Mouse (Mus musculus): ENCODE measurements around the gene Ap1ar. TPM values are rescaled to one million over a fixed set of nuclear protein-coding genes. Genes with fewer than 3 reads are reported as not detected.

Ap1ar gene
- polyA plus RNA-seq, 1 experiment from 2014 or later = 32.0 TPM

- Histone ChIP-seq H3K9ac (ENCODE audit: low read depth, low read length) (no peak overlapping the region), H3K4me2 (no peak overlapping the region), H3K4me3 (ENCODE audit: low read depth, low read length) (no peak overlapping the region), H3K4me1 (ENCODE audit: control insufficient read depth, insufficient read depth, low read length) (no peaks in the 10 kb centered on the region), H3K9me3 (replicated peaks; ENCODE audit: control insufficient read depth, low read length) (no peaks in the 10 kb centered on the region), H3K27me3 (ENCODE audit: control insufficient read depth, insufficient read depth, low read length) (no peaks in the 10 kb centered on the region), H3K27ac (ENCODE audit: low read depth, low read length) (no peak overlapping the region), H3K36me3 (ENCODE audit: control insufficient read depth, insufficient read depth, low read length) (no peaks in the 10 kb centered on the region)
- WGBS (ENCODE audit: insufficient replicate concordance) = 77% methylated on average over 11 of the region's 11 CpGs
- ATAC-seq (replicated peaks; ENCODE audit: insufficient number of reproducible peaks, low FRiP score, low TSS enrichment) = no peak
Observed at GRCm38 (mm10) chr3:127818694-127819663, 18.3 kb downstream of the Ap1ar start.

GRCm38 (mm10) chr3:127817120-127817683 is 20.1 kb downstream of the Ap1ar start:
- Histone ChIP-seq H3K4me2 (no peak overlapping the region), H3K4me3 (ENCODE audit: low read depth, low read length) (no peak overlapping the region), H3K27ac (ENCODE audit: low read depth, low read length) (no peak overlapping the region), H3K4me1 (ENCODE audit: control insufficient read depth, insufficient read depth, low read length) (no peaks in the 10 kb centered on the region), H3K36me3 (ENCODE audit: control insufficient read depth, insufficient read depth, low read length) (peaks cover 4% of the 10 kb centered on the region; the same call in 1 of the 2 replicates), H3K9me3 (replicated peaks; ENCODE audit: control insufficient read depth, low read length) (no peaks in the 10 kb centered on the region), H3K27me3 (ENCODE audit: control insufficient read depth, insufficient read depth, low read length) (no peaks in the 10 kb centered on the region), H3K9ac (ENCODE audit: low read depth, low read length) (no peak overlapping the region)
- no peak for ATAC-seq (replicated peaks; ENCODE audit: insufficient number of reproducible peaks, low FRiP score, low TSS enrichment)
- 60% methylated on average over 7 of the region's 7 CpGs for WGBS (ENCODE audit: insufficient replicate concordance)

GRCm38 (mm10) chr3:127809103-127809502 is 28.2 kb downstream of the Ap1ar start:
- 89% methylated on average over 7 of the region's 7 CpGs for WGBS (ENCODE audit: insufficient replicate concordance)
- no peaks in the 10 kb centered on the region for H3K4me1 ChIP-seq (ENCODE audit: control insufficient read depth, insufficient read depth, low read length)
- H3K4me2 ChIP-seq = no peak overlapping the region
- no peaks in the 10 kb centered on the region for H3K9me3 ChIP-seq (replicated peaks; ENCODE audit: control insufficient read depth, low read length)
- no peak for ATAC-seq (replicated peaks; ENCODE audit: insufficient number of reproducible peaks, low FRiP score, low TSS enrichment)
- H3K9ac ChIP-seq (ENCODE audit: low read depth, low read length) = no peak overlapping the region
- peaks cover 20% of the 10 kb centered on the region for H3K36me3 ChIP-seq (ENCODE audit: control insufficient read depth, insufficient read depth, low read length)
- no peak overlapping the region for H3K27ac ChIP-seq (ENCODE audit: low read depth, low read length)
- no peak overlapping the region for H3K4me3 ChIP-seq (ENCODE audit: low read depth, low read length)
- H3K27me3 ChIP-seq (ENCODE audit: control insufficient read depth, insufficient read depth, low read length) = no peaks in the 10 kb centered on the region

- Histone ChIP-seq H3K4me3 (ENCODE audit: low read depth, low read length) (no peak overlapping the region), H3K9me3 (replicated peaks; ENCODE audit: control insufficient read depth, low read length) (no peaks in the 10 kb centered on the region), H3K36me3 (ENCODE audit: control insufficient read depth, insufficient read depth, low read length) (peaks cover 16% of the 10 kb centered on the region), H3K4me2 (no peak overlapping the region), H3K27me3 (ENCODE audit: control insufficient read depth, insufficient read depth, low read length) (no peaks in the 10 kb centered on the region), H3K9ac (ENCODE audit: low read depth, low read length) (no peak overlapping the region), H3K4me1 (ENCODE audit: control insufficient read depth, insufficient read depth, low read length) (no peaks in the 10 kb centered on the region), H3K27ac (ENCODE audit: low read depth, low read length) (no peak overlapping the region)
- WGBS (ENCODE audit: insufficient replicate concordance) = 86% methylated on average over 5 of the region's 5 CpGs
- ATAC-seq (replicated peaks; ENCODE audit: insufficient number of reproducible peaks, low FRiP score, low TSS enrichment) = no peak
Observed at GRCm38 (mm10) chr3:127807846-127808245, 29.5 kb downstream of the Ap1ar start.

- no peaks in the 10 kb centered on the region for H3K9me3 ChIP-seq (replicated peaks; ENCODE audit: control insufficient read depth, low read length)
- ATAC-seq (replicated peaks; ENCODE audit: insufficient number of reproducible peaks, low FRiP score, low TSS enrichment) = no peak
- H3K4me1 ChIP-seq (ENCODE audit: control insufficient read depth, insufficient read depth, low read length) = no peaks in the 10 kb centered on the region
Observed at GRCm38 (mm10) chr3:127805991-127806390, 31.3 kb downstream of the Ap1ar start.

GRCm38 (mm10) chr3:127805071-127805470 is 32.3 kb downstream of the Ap1ar start:
- H3K9me3 ChIP-seq (replicated peaks; ENCODE audit: control insufficient read depth, low read length) = no peaks in the 10 kb centered on the region
- no peak for ATAC-seq (replicated peaks; ENCODE audit: insufficient number of reproducible peaks, low FRiP score, low TSS enrichment)
- 84% methylated on average over 12 of the region's 12 CpGs for WGBS (ENCODE audit: insufficient replicate concordance)
- H3K4me3 ChIP-seq (ENCODE audit: low read depth, low read length) = no peak overlapping the region
- H3K27me3 ChIP-seq (ENCODE audit: control insufficient read depth, insufficient read depth, low read length) = no peaks in the 10 kb centered on the region
- no peak overlapping the region for H3K9ac ChIP-seq (ENCODE audit: low read depth, low read length)
- H3K27ac ChIP-seq (ENCODE audit: low read depth, low read length) = no peak overlapping the region
- H3K4me1 ChIP-seq (ENCODE audit: control insufficient read depth, insufficient read depth, low read length) = no peaks in the 10 kb centered on the region
- H3K4me2 ChIP-seq = no peak overlapping the region
- peaks cover 14% of the 10 kb centered on the region for H3K36me3 ChIP-seq (ENCODE audit: control insufficient read depth, insufficient read depth, low read length)

More at GRCm38 (mm10) chr3:127805991-127806390, 31.3 kb downstream of the Ap1ar start:
- H3K27ac ChIP-seq (ENCODE audit: low read depth, low read length) = no peak overlapping the region
- H3K4me2 ChIP-seq = no peak overlapping the region
- no peak overlapping the region for H3K4me3 ChIP-seq (ENCODE audit: low read depth, low read length)
- no peak overlapping the region for H3K9ac ChIP-seq (ENCODE audit: low read depth, low read length)
- 86% methylated on average over 6 of the region's 6 CpGs for WGBS (ENCODE audit: insufficient replicate concordance)
- peaks cover 14% of the 10 kb centered on the region for H3K36me3 ChIP-seq (ENCODE audit: control insufficient read depth, insufficient read depth, low read length)
- no peaks in the 10 kb centered on the region for H3K27me3 ChIP-seq (ENCODE audit: control insufficient read depth, insufficient read depth, low read length)

GRCm38 (mm10) chr3:127804439-127804838 is 32.9 kb downstream of the Ap1ar start:
- 78% methylated on average over 4 of the region's 4 CpGs for WGBS (ENCODE audit: insufficient replicate concordance)
- H3K9me3 ChIP-seq (replicated peaks; ENCODE audit: control insufficient read depth, low read length) = no peaks in the 10 kb centered on the region
- no peak for ATAC-seq (replicated peaks; ENCODE audit: insufficient number of reproducible peaks, low FRiP score, low TSS enrichment)

GRCm38 (mm10) chr3:127802814-127803213 is 34.5 kb downstream of the Ap1ar start:
- no peak overlapping the region for H3K4me3 ChIP-seq (ENCODE audit: low read depth, low read length)
- 41% methylated on average over 8 of the region's 8 CpGs for WGBS (ENCODE audit: insufficient replicate concordance)
- H3K27me3 ChIP-seq (ENCODE audit: control insufficient read depth, insufficient read depth, low read length) = no peaks in the 10 kb centered on the region
- no peak overlapping the region for H3K27ac ChIP-seq (ENCODE audit: low read depth, low read length)
- no peak overlapping the region for H3K4me2 ChIP-seq
- H3K36me3 ChIP-seq (ENCODE audit: control insufficient read depth, insufficient read depth, low read length) = peaks cover 3% of the 10 kb centered on the region
- H3K9me3 ChIP-seq (replicated peaks; ENCODE audit: control insufficient read depth, low read length) = no peaks in the 10 kb centered on the region
- no peak overlapping the region for H3K9ac ChIP-seq (ENCODE audit: low read depth, low read length)
- ATAC-seq (replicated peaks; ENCODE audit: insufficient number of reproducible peaks, low FRiP score, low TSS enrichment) = no peak
- H3K4me1 ChIP-seq (ENCODE audit: control insufficient read depth, insufficient read depth, low read length) = no peaks in the 10 kb centered on the region

More at GRCm38 (mm10) chr3:127804439-127804838, 32.9 kb downstream of the Ap1ar start:
- Histone ChIP-seq H3K4me2 (no peak overlapping the region), H3K4me3 (ENCODE audit: low read depth, low read length) (no peak overlapping the region), H3K4me1 (ENCODE audit: control insufficient read depth, insufficient read depth, low read length) (no peaks in the 10 kb centered on the region), H3K27me3 (ENCODE audit: control insufficient read depth, insufficient read depth, low read length) (no peaks in the 10 kb centered on the region), H3K27ac (ENCODE audit: low read depth, low read length) (no peak overlapping the region), H3K9ac (ENCODE audit: low read depth, low read length) (no peak overlapping the region), H3K36me3 (ENCODE audit: control insufficient read depth, insufficient read depth, low read length) (peaks cover 14% of the 10 kb centered on the region)
